Mouse (Mus musculus): ENCODE data around the gene Pom121l2. TPM values are rescaled to one million over a fixed set of nuclear protein-coding genes. Genes with fewer than 3 reads are reported as not detected.

The Pom121l2 gene
- polyA plus RNA-seq, 1 experiment from 2014 or later, result not detected

DNA sequence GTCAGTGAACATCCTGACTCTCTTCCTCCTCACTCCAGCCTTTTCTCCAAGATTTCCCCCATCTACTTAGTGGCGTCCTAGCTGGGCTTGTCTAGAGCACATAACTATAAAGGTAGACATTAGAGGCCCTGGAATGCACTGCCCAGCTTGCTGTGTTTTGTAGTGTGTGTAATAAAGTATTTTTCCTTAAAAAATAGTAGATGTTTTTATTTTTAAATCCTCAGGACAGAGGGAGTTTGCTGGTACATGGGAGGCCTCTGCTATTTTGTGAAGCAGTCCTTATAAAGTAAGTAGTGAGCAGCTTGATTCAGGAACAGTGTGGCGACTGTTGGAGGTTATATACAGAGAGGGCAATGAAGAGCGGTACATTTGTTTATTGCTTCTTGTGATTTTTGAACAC lies 27.7 kb downstream of the Pom121l2 start:
- 65% methylated on average over 3 of the region's 3 CpGs for WGBS (ENCODE audit: insufficient replicate concordance)
- H3K4me2 ChIP-seq (ENCODE audit: low read depth, low read length), result no peak overlapping the region
- ATAC-seq (ENCODE audit: low read depth), result no peak
- H3K4me1 ChIP-seq (ENCODE audit: control insufficient read depth, low read depth, low read length), result peaks cover 15% of the 10 kb centered on the region
- peaks cover 88% of the 10 kb centered on the region for H3K27me3 ChIP-seq (ENCODE audit: control insufficient read depth, insufficient read depth, low read depth, low read length)
- H3K9ac ChIP-seq (ENCODE audit: low read depth, low read length), result no peak overlapping the region
- no peak overlapping the region for H3K27ac ChIP-seq (ENCODE audit: low read length)
- H3K36me3 ChIP-seq (ENCODE audit: control insufficient read depth, insufficient read depth), result no peaks in the 10 kb centered on the region
- H3K9me3 ChIP-seq (replicated peaks; ENCODE audit: control insufficient read depth, low read length), result no peaks in the 10 kb centered on the region
- H3K4me3 ChIP-seq (ENCODE audit: low read depth, low read length), result no peak overlapping the region

DNA sequence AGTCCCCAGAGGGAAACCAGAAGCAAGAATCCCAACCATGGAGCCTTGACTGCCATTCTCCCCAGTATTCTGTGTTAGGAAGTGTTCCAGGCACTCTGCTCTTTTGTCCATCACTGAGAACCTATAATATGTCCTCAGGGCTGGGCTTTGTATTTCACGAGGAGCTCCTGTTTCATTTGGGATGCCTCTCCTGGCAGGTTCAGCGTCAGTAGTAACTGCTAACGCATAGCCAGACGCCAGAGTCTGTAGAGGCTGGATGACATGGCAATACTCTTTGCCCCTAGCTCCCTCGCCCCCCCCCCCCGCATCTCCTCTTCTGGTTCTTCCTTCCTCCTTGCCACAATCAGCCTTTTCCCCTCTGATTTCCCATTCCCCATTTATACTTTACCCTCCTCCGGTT lies 28.6 kb downstream of the Pom121l2 start, which contains the start of gene Prss16:
Gene Prss16 (minus strand): TSS at position 101 of the 400 bp plus-strand sequence.
- H3K27ac ChIP-seq (ENCODE audit: low read length), result no peak within 1 kb of the TSS
- peaks cover 21% of the 10 kb centered on the region for H3K4me1 ChIP-seq (ENCODE audit: control insufficient read depth, low read depth, low read length)
- no peak within 1 kb of the TSS for H3K9ac ChIP-seq (ENCODE audit: low read depth, low read length)
- no peaks in the 10 kb centered on the region for H3K9me3 ChIP-seq (replicated peaks; ENCODE audit: control insufficient read depth, low read length)
- 15% methylated on average over 6 of the region's 7 CpGs for WGBS (ENCODE audit: insufficient replicate concordance)
- no peak within 1 kb of the TSS for H3K4me2 ChIP-seq (ENCODE audit: low read depth, low read length)
- peaks cover 88% of the 10 kb centered on the region for H3K27me3 ChIP-seq (ENCODE audit: control insufficient read depth, insufficient read depth, low read depth, low read length)
- H3K4me3 ChIP-seq (ENCODE audit: low read depth, low read length), result no peak within 1 kb of the TSS
- ATAC-seq (ENCODE audit: low read depth), result no peak
- no peaks in the 10 kb centered on the region for H3K36me3 ChIP-seq (ENCODE audit: control insufficient read depth, insufficient read depth)

DNA sequence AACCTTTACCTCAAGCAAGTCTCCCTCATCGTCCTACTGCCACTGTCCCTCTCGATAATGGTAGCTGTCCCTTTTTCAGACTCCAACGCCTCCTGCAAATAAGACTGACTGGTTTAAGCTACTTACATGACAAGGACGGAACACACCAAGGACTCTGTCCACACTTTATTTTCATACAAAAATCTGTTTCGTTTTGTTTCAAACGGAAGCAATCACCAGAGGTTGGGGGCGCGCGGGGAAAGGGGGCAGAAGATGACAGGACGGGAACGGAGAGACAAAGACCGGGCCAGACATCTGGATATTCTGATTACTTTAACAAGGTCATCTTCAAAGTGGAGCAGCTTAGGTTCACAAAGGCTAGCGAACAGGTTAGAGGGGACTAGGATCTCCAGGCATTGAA lies 32.7 kb downstream of the Pom121l2 start:
- no peak overlapping the region for H3K4me3 ChIP-seq (ENCODE audit: low read depth, low read length)

DNA sequence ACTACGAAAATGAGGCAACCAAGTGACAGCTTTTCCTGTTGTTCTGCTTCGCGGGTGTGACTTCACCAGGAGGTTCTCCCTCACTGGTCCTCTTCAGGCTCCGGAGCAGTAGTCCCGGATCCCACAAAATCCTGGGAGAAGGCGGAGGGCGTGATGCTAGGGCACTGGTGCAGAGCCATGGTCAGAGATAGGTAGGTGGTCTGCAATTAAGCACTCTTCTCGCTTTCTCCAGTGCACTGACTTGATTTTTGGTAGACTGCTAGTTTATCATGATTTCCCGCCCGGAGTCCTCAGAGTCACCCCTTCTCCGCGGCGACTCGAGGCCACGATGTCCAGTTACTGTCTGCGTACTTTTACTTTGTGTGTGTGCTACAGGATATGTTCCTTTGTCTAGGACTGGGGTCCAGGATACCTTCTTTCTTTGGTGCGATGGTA lies 33.4 kb downstream of the Pom121l2 start:
- ATAC-seq (ENCODE audit: low read depth), result no peak
- Histone ChIP-seq H3K27me3 (ENCODE audit: control insufficient read depth, insufficient read depth, low read depth, low read length) (peaks cover 48% of the 10 kb centered on the region), H3K4me1 (ENCODE audit: control insufficient read depth, low read depth, low read length) (peaks cover 16% of the 10 kb centered on the region), H3K36me3 (ENCODE audit: control insufficient read depth, insufficient read depth) (no peaks in the 10 kb centered on the region), H3K27ac (ENCODE audit: low read length) (no peak overlapping the region), H3K9ac (ENCODE audit: low read depth, low read length) (no peak overlapping the region), H3K4me3 (ENCODE audit: low read depth, low read length) (peak overlapping the region; percentile 39), H3K4me2 (ENCODE audit: low read depth, low read length) (peak overlapping the region; percentile 57), H3K9me3 (replicated peaks; ENCODE audit: control insufficient read depth, low read length) (no peaks in the 10 kb centered on the region)
- WGBS (ENCODE audit: insufficient replicate concordance), result 11% methylated on average over 17 of the region's 17 CpGs

More for the DNA sequence above, 32.7 kb downstream of the Pom121l2 start:
- Histone ChIP-seq H3K36me3 (ENCODE audit: control insufficient read depth, insufficient read depth) (no peaks in the 10 kb centered on the region), H3K9me3 (replicated peaks; ENCODE audit: control insufficient read depth, low read length) (no peaks in the 10 kb centered on the region), H3K4me2 (ENCODE audit: low read depth, low read length) (no peak overlapping the region), H3K27me3 (ENCODE audit: control insufficient read depth, insufficient read depth, low read depth, low read length) (peaks cover 55% of the 10 kb centered on the region), H3K27ac (ENCODE audit: low read length) (no peak overlapping the region), H3K4me1 (ENCODE audit: control insufficient read depth, low read depth, low read length) (peaks cover 16% of the 10 kb centered on the region), H3K9ac (ENCODE audit: low read depth, low read length) (no peak overlapping the region)
- WGBS (ENCODE audit: insufficient replicate concordance), result 13% methylated on average over 13 of the region's 13 CpGs
- no peak for ATAC-seq (ENCODE audit: low read depth)

DNA sequence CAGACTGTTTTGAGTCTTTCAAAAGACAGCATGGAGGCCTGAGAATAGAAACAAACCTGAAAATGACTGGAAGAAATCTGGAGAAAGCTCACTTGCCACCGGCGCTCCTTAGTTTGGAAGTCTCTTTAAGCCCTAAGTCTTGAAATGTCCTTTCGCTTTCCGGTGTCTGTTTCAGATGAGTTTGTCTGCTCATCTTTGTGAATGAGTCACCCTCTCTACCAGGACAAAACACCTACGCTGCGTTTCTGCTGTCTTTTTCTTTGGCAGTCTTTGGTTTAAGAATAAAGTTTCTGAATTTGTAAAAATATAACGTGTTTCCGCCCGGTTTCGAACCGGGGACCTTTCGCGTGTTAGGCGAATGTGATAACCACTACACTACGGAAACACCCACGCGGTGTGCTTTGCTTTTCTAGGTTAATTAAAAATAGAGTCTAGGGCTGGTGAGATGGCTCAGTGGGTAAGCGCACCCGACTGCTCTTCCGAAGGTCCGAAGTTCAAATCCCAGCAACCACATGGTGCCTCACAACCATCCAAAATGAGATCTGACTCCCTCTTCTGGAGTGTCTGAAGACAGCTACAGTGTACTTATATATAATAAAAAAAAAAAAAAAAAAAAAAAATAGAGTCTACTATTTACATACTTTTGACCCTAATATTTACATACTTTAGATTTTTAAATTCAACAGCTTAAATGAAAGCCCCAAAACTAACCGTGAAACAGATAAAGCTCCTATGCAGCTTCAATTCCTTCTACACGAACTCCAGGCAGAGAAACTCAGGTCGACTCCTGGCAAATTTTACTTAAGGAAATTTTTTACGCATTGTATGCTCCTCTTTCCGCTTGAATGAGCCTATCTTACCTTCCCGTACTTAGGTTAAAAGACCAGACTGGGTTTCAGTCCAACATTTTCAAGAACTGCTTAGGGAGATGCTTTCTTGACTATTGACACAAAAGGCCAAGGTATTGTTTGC lies 34.8 kb downstream of the Pom121l2 start:
- Histone ChIP-seq H3K27ac (ENCODE audit: low read length) (no peak overlapping the region), H3K4me3 (ENCODE audit: low read depth, low read length) (peak overlapping the region; percentile 41), H3K4me2 (ENCODE audit: low read depth, low read length) (peak overlapping the region; percentile 57), H3K9ac (ENCODE audit: low read depth, low read length) (peak overlapping the region; percentile 21; the same call in 1 of the 2 replicates), H3K27me3 (ENCODE audit: control insufficient read depth, insufficient read depth, low read depth, low read length) (peaks cover 35% of the 10 kb centered on the region), H3K4me1 (ENCODE audit: control insufficient read depth, low read depth, low read length) (peaks cover 22% of the 10 kb centered on the region), H3K9me3 (replicated peaks; ENCODE audit: control insufficient read depth, low read length) (no peaks in the 10 kb centered on the region), H3K36me3 (ENCODE audit: control insufficient read depth, insufficient read depth) (no peaks in the 10 kb centered on the region)
- WGBS (ENCODE audit: insufficient replicate concordance), result 12% methylated on average over 27 of the region's 27 CpGs
- ATAC-seq (ENCODE audit: low read depth), result peak; percentile 87

DNA sequence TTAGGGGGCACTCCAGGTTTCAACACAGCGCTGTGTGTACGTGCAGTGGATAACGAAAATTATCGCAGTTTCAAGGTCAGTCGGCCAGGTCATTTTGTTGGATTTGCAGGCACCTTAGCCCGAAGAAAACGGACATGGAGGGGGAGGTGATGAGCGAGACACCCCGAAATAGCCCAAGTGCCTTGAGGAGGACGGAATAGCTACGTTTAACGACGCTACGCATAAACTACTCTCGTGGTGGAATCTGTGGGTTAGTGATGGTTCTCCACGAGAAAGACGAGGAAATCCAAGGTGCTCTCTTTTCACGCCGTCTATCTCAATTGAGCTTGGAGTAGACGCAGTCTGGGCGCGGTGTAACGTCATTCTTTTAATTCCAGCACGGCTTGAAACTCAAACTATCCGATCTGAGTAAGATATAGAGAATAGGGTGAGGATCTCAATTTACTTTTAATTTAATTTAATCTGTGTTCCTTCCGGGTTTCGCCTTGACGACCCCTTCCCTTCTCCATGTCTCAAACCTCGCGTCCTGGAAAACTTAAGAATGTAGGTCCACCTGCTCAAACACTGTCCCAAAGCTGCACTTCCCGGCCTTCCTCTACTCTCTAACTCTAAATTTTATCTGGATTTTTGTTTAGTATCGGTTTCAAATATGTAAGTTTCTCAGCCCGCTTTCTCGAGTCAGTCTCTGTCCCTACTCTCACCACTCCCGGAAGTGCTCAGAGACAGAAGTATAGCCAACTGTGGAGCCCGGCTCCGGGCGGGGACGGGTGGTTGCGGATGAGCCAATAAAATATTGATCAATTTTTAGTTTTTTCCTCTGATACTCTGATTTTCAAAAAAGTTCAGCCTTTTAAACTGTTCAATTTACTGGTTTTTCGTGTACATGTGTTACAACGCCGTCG lies 39.2 kb downstream of the Pom121l2 start:
- peak overlapping the region; percentile 39 for H3K27ac ChIP-seq (ENCODE audit: low read length)

DNA sequence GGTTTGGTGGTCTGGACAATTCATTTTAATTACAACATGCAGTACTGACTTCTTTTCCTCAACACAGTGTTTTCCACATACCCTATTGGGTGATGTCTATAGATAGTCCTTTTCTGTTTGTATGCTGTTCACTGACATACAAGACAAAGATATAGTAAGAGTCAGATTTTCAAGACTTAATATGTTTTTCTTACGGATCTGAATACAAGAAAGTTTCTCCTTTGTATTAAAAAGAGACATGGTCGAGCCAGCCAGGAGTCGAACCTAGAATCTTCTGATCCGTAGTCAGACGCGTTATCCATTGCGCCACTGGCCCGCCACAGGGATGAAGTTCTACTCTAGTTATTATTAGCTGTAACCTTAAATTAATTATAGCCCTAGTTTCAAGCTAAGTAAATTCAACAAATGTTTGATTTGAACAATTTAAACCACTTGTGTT lies 39.9 kb downstream of the Pom121l2 start:
- H3K27me3 ChIP-seq (ENCODE audit: control insufficient read depth, insufficient read depth, low read depth, low read length), result no peaks in the 10 kb centered on the region
- 0% methylated on average over 8 of the region's 8 CpGs for WGBS (ENCODE audit: insufficient replicate concordance)
- H3K36me3 ChIP-seq (ENCODE audit: control insufficient read depth, insufficient read depth), result no peaks in the 10 kb centered on the region
- H3K4me1 ChIP-seq (ENCODE audit: control insufficient read depth, low read depth, low read length), result peaks cover 11% of the 10 kb centered on the region
- H3K4me2 ChIP-seq (ENCODE audit: low read depth, low read length), result peak overlapping the region; percentile 92
- H3K4me3 ChIP-seq (ENCODE audit: low read depth, low read length), result peak overlapping the region; percentile 70
- ATAC-seq (ENCODE audit: low read depth), result peak; percentile 74
- peak overlapping the region; percentile 71 for H3K9ac ChIP-seq (ENCODE audit: low read depth, low read length)
- peak overlapping the region; percentile 70 for H3K27ac ChIP-seq (ENCODE audit: low read length)
- no peaks in the 10 kb centered on the region for H3K9me3 ChIP-seq (replicated peaks; ENCODE audit: control insufficient read depth, low read length)

More for the DNA sequence above, 39.2 kb downstream of the Pom121l2 start:
- under 1% methylated on average over 44 of the region's 44 CpGs for WGBS (ENCODE audit: insufficient replicate concordance)
- ATAC-seq (ENCODE audit: low read depth), result peak; percentile 57
- Histone ChIP-seq H3K4me3 (ENCODE audit: low read depth, low read length) (peak overlapping the region; percentile 70), H3K9me3 (replicated peaks; ENCODE audit: control insufficient read depth, low read length) (no peaks in the 10 kb centered on the region), H3K36me3 (ENCODE audit: control insufficient read depth, insufficient read depth) (no peaks in the 10 kb centered on the region), H3K4me1 (ENCODE audit: control insufficient read depth, low read depth, low read length) (peaks cover 12% of the 10 kb centered on the region), H3K4me2 (ENCODE audit: low read depth, low read length) (peak overlapping the region; percentile 92), H3K9ac (ENCODE audit: low read depth, low read length) (peak overlapping the region; percentile 68), H3K27me3 (ENCODE audit: control insufficient read depth, insufficient read depth, low read depth, low read length) (peaks cover 4% of the 10 kb centered on the region)

DNA sequence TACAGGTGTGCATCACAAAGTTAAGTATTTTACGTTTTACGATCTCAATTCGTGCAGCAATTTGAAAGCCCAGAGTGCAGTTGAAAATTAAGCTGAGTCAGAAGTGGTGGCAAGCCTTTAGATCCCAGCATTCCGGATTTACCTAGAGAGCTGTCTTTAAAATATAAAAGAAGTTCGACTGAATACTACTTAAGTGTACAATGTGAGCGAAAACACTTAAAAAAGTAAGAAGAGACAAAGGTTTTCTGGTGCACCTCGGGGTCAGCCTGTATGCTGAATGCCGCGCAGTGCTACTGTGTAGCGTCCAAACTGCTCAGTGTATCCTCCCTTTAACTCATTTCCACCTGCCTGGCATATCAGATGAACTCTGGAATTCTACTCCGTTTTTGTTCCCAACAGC lies 40.6 kb downstream of the Pom121l2 start:
- Histone ChIP-seq H3K36me3 (ENCODE audit: control insufficient read depth, insufficient read depth) (no peaks in the 10 kb centered on the region), H3K4me3 (ENCODE audit: low read depth, low read length) (peak overlapping the region; percentile 70), H3K9ac (ENCODE audit: low read depth, low read length) (peak overlapping the region; percentile 71), H3K27ac (ENCODE audit: low read length) (peak overlapping the region; percentile 70), H3K9me3 (replicated peaks; ENCODE audit: control insufficient read depth, low read length) (no peaks in the 10 kb centered on the region), H3K27me3 (ENCODE audit: control insufficient read depth, insufficient read depth, low read depth, low read length) (no peaks in the 10 kb centered on the region), H3K4me1 (ENCODE audit: control insufficient read depth, low read depth, low read length) (peaks cover 11% of the 10 kb centered on the region), H3K4me2 (ENCODE audit: low read depth, low read length) (peak overlapping the region; percentile 92)
- peak; percentile 43 for ATAC-seq (ENCODE audit: low read depth)
- under 1% methylated on average over 11 of the region's 11 CpGs for WGBS (ENCODE audit: insufficient replicate concordance)

Measured in liver, embryonic 16.5 days (tissue).